Mouse (Mus musculus) kidney, embryonic 16.5 days (tissue): ENCODE data around the gene Vwa7. TPM values are rescaled to one million over a fixed set of nuclear protein-coding genes. Genes with fewer than 3 reads are reported as not detected.
A peak's percentile ranks its signal among the peaks of the same experiment; 100 is the strongest.

Source experiments
- ATAC-seq: fragments of 200-750 bp; cut with Nextera tagmentation; 2 replicates; pipeline ENCODE4 v1.8.0; 2017; ENCODE audit warnings: moderate TSS enrichment; ENCODE audit not compliant: low FRiP score, low TSS enrichment
- H3K27ac ChIP-seq: fragments of 300-500 bp; sonication (generic); 2 replicates; pipeline ENCODE4 v1.5.1; 2014; ENCODE audit warnings: low read length
- H3K27me3 ChIP-seq: fragments of 300-500 bp; sonication (generic); 2 replicates; pipeline ENCODE4 v1.6.1; 2014; ENCODE audit warnings: low read length, control low read depth, mixed read lengths; ENCODE audit not compliant: insufficient read depth
- H3K36me3 ChIP-seq: fragments of 300-500 bp; sonication (generic); 2 replicates; pipeline ENCODE4 v1.6.1; 2014; ENCODE audit warnings: low read length, control low read depth, mixed read lengths; ENCODE audit not compliant: insufficient read depth
- H3K4me1 ChIP-seq: fragments of 300-500 bp; sonication (generic); 2 replicates; pipeline ENCODE4 v1.6.1; 2014; ENCODE audit warnings: low read length, control low read depth, mixed read lengths; ENCODE audit not compliant: insufficient read depth
- H3K4me2 ChIP-seq: fragments of 300-500 bp; sonication (generic); replicated peaks from 2 replicates; pipeline ENCODE4 v1.6.1; 2014; ENCODE audit warnings: low read depth, low read length
- H3K4me3 ChIP-seq: fragments of 300-500 bp; sonication (generic); 2 replicates; pipeline ENCODE4 v1.5.1; 2014; ENCODE audit warnings: mild to moderate bottlenecking, low read length
- H3K9ac ChIP-seq: fragments of 300-500 bp; sonication (generic); replicated peaks from 2 replicates; pipeline ENCODE4 v1.6.1; 2014; ENCODE audit warnings: low read length
- H3K9me3 ChIP-seq: fragments of 300-500 bp; sonication (generic); 2 replicates; pipeline ENCODE4 v1.6.1; 2016; ENCODE audit warnings: low read length, control low read depth
- WGBS: fragments of 180-500 bp; shearing (Covaris S2); extraction: QIAGEN DNeasy Blood & Tissue Kit; methylation state at CpG from one replicate; pipeline ENCODE4 v1.1.7; 2014; 5-methylcytosine and 5-hydroxymethylcytosine counted together
- polyA plus RNA-seq: library from polyadenylated mRNA; unstranded; fragments of >200 nt; fragmentation: Nextera tagmentation; extraction: Ambion mirVana; gene quantifications from 2 replicates; pipeline ENCODE4 v1.2.1, GENCODE M21; 2015

Gene Vwa7
- polyA plus RNA-seq, 1 experiment from 2014 or later, result 0.21 TPM

GRCm38 (mm10) chr17:35049561-35050016 is 33.2 kb downstream of the Vwa7 start, which contains the start of gene Clic1:
Gene Clic1, plus strand, starts transcription at chr17:35049966.
- peak within 1 kb of the TSS; percentile 94 for H3K4me2 ChIP-seq
- peak; percentile 30 for ATAC-seq
- peak within 1 kb of the TSS; percentile 99 for H3K27ac ChIP-seq
- H3K4me3 ChIP-seq, result peak within 1 kb of the TSS; percentile 86
- H3K9me3 ChIP-seq, result no peaks in the 10 kb centered on the region
- under 1% methylated on average over 11 of the region's 11 CpGs for WGBS
- H3K4me1 ChIP-seq, result peaks cover 59% of the 10 kb centered on the region
- H3K36me3 ChIP-seq, result peaks cover 22% of the 10 kb centered on the region
- H3K9ac ChIP-seq, result peak within 1 kb of the TSS; percentile 96
- no peaks in the 10 kb centered on the region for H3K27me3 ChIP-seq

GRCm38 (mm10) chr17:35050126-35050750 is 33.9 kb downstream of the Vwa7 start:
- Histone ChIP-seq H3K4me2 (peak overlapping the region; percentile 94), H3K27ac (peak overlapping the region; percentile 99), H3K4me1 (peaks cover 53% of the 10 kb centered on the region), H3K27me3 (no peaks in the 10 kb centered on the region), H3K9me3 (no peaks in the 10 kb centered on the region), H3K9ac (peak overlapping the region; percentile 96), H3K4me3 (peak overlapping the region; percentile 86), H3K36me3 (peaks cover 27% of the 10 kb centered on the region)
- peak; percentile 22 for ATAC-seq
- under 1% methylated on average over 27 of the region's 27 CpGs for WGBS

- peak overlapping the region; percentile 99 for H3K27ac ChIP-seq
- H3K4me3 ChIP-seq, result peak overlapping the region; percentile 86
- no peaks in the 10 kb centered on the region for H3K9me3 ChIP-seq
- no peaks in the 10 kb centered on the region for H3K27me3 ChIP-seq
- peak overlapping the region; percentile 94 for H3K4me2 ChIP-seq
- peak overlapping the region; percentile 96 for H3K9ac ChIP-seq
- ATAC-seq, result peak; percentile 74
- under 1% methylated on average over 21 of the region's 21 CpGs for WGBS
- peaks cover 39% of the 10 kb centered on the region for H3K36me3 ChIP-seq
- H3K4me1 ChIP-seq, result peaks cover 50% of the 10 kb centered on the region
These were observed 35.0 kb downstream of the Vwa7 start for GRCm38 (mm10) chr17:35051156-35052086.

GRCm38 (mm10) chr17:35052271-35052798 is 36.0 kb downstream of the Vwa7 start:
- H3K27me3 ChIP-seq, result no peaks in the 10 kb centered on the region
- peak overlapping the region; percentile 99 for H3K27ac ChIP-seq
- peak overlapping the region; percentile 96 for H3K9ac ChIP-seq
- 72% methylated on average over 12 of the region's 12 CpGs for WGBS
- H3K36me3 ChIP-seq, result peaks cover 46% of the 10 kb centered on the region
- H3K4me2 ChIP-seq, result peak overlapping the region; percentile 94
- no peak for ATAC-seq
- H3K4me1 ChIP-seq, result peaks cover 44% of the 10 kb centered on the region
- H3K9me3 ChIP-seq, result no peaks in the 10 kb centered on the region
- H3K4me3 ChIP-seq, result peak overlapping the region; percentile 86

GRCm38 (mm10) chr17:35055691-35056495 is 39.5 kb downstream of the Vwa7 start:
- Histone ChIP-seq H3K27me3 (no peaks in the 10 kb centered on the region), H3K27ac (no peak overlapping the region), H3K36me3 (peaks cover 63% of the 10 kb centered on the region), H3K4me1 (peaks cover 36% of the 10 kb centered on the region), H3K9ac (no peak overlapping the region), H3K9me3 (no peaks in the 10 kb centered on the region), H3K4me2 (no peak overlapping the region), H3K4me3 (no peak overlapping the region)
- no peak for ATAC-seq
- 92% methylated on average over 7 of the region's 7 CpGs for WGBS

GRCm38 (mm10) chr17:35057090-35057489 is 40.7 kb downstream of the Vwa7 start:
- no peaks in the 10 kb centered on the region for H3K9me3 ChIP-seq
- peaks cover 73% of the 10 kb centered on the region for H3K36me3 ChIP-seq

GRCm38 (mm10) chr17:35058316-35058715 is 41.9 kb downstream of the Vwa7 start:
- H3K27ac ChIP-seq, result peak overlapping the region; percentile 96
- H3K9ac ChIP-seq, result peak overlapping the region; percentile 95; the same call in 1 of the 2 replicates
- WGBS, result 57% methylated on average over 9 of the region's 9 CpGs
- peak overlapping the region; percentile 93 for H3K4me3 ChIP-seq
- no peaks in the 10 kb centered on the region for H3K9me3 ChIP-seq
- ATAC-seq, result no peak
- H3K4me1 ChIP-seq, result peaks cover 28% of the 10 kb centered on the region
- H3K27me3 ChIP-seq, result no peaks in the 10 kb centered on the region
- peaks cover 72% of the 10 kb centered on the region for H3K36me3 ChIP-seq
- peak overlapping the region; percentile 84; the same call in 1 of the 2 replicates for H3K4me2 ChIP-seq

More at GRCm38 (mm10) chr17:35057090-35057489, 40.7 kb downstream of the Vwa7 start:
- no peak for ATAC-seq
- Histone ChIP-seq H3K27me3 (no peaks in the 10 kb centered on the region), H3K4me2 (no peak overlapping the region), H3K27ac (no peak overlapping the region), H3K4me3 (no peak overlapping the region), H3K4me1 (peaks cover 38% of the 10 kb centered on the region), H3K9ac (no peak overlapping the region)
- WGBS, result 83% methylated on average over 3 of the region's 3 CpGs

- peak within 1 kb of the TSS; percentile 84 for H3K4me2 ChIP-seq
- under 1% methylated on average over 57 of the region's 57 CpGs for WGBS
- peaks cover 33% of the 10 kb centered on the region for H3K4me1 ChIP-seq
- H3K9me3 ChIP-seq, result no peaks in the 10 kb centered on the region
- peak within 1 kb of the TSS; percentile 93 for H3K4me3 ChIP-seq
- H3K27me3 ChIP-seq, result no peaks in the 10 kb centered on the region
- peak within 1 kb of the TSS; percentile 96 for H3K27ac ChIP-seq
- H3K36me3 ChIP-seq, result peaks cover 64% of the 10 kb centered on the region
- peak; percentile 95 for ATAC-seq
- H3K9ac ChIP-seq, result peak within 1 kb of the TSS; percentile 95
These were observed 42.8 kb downstream of the Vwa7 start, which contains the start of gene Ddah2 for GRCm38 (mm10) chr17:35058911-35059892. Gene Ddah2, plus strand, starts transcription at chr17:35059035.
